Mouse (Mus musculus): Measurements from ENCODE around the gene St6gal1.

The St6gal1 gene

DNA sequence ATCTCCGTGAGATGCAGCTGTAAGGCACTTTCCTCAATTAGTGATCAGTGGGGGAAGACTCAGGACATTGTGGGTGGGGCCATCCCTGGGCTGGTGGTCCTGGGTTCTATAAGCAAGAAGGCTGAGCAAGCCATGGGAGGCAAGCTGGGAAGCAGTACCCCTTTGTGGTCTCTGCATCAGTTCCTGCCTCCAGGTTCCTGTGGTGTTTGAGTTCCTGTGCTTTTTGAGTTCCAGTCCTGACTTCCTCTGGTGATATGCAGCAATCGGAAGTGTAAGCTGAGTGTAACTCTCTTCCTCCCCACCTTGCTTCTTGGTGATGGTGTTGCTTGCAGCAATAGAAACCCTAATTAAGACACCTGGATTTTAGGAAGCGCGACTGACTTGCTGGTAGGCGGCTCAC lies 58.4 kb downstream of the St6gal1 start:
- ChIA-PET CTCF (no interaction called here), POLR2A (no interaction called here)

DNA sequence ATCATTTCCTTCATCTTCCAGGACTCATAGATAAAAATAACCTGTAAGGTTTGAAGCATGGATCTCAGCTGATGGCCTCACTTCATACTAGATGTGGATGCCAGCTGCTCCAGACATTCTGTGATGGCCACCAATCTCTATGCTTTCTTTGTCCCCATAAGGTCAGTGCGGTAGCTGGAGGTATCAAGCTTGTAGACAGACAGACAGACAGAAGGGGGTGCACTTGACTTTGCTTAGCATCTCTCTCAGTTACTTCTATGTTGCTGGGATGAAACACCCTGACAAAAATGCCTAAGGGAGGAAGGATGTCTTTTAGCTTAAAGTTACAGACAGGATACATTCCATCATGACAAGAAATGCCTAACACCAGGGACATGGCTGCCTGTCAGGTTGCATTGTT lies 59.1 kb downstream of the St6gal1 start:
- CTCF ChIA-PET: interaction anchor here in 1 of 4 experiments (0.7 kb wide), 1 partner anchor 1096 kb away, joined by 5 read pairs; no protein-coding TSS in a partner anchor

GRCm38 (mm10) chr16:23284470-23285394 lies 60.2 kb downstream of the St6gal1 start:
- CTCF ChIA-PET: interaction anchor here in 1 of 4 experiments (0.7 kb wide), 1 partner anchor 11 kb away, joined by 4 read pairs; no protein-coding TSS in a partner anchor
- POLR2A ChIA-PET: interaction anchor here in 1 of 4 experiments (1.3 to 1.4 kb wide), 2 partner anchors 11 to 13 kb away, joined by 3 to 5 read pairs; no protein-coding TSS in a partner anchor

More for the DNA sequence above, 59.1 kb downstream of the St6gal1 start:
- POLR2A ChIA-PET: no interaction called here

DNA sequence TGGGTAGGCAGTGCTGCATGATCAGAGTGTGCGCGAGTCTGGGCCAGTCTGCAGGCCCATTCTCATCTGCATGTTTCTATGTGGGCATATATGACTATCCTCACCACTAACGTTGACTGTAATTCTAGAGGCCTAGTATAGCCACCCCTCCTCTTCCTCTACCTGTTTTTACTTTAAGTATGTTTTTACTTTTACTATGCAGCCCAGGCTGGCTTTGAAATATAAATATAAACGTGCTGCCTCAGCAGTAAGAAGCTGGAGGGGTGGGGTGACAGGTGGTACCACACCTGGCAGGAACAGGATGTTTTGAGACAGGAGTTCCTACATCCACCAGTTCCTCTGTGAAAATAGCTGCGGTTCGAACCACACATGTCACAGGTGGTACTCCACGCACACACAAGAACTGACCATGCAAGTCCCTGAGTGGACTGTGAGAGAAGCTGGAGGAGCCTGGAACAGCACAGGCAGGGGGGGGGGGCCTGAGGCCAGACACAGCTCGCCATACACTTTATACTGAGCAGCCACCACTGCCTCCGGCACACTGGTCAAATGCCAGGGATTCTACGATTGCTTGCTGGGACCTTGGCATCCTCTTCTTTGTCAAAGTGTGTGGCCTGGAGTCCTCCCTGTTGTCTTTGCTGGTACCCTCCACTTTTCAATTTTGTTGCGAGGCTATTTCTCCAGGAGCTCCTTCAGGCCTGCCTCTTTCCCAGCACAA lies 62.0 kb downstream of the St6gal1 start:
- ChIA-PET CTCF (no interaction called here), POLR2A (interaction anchor here in 1 of 4 experiments (0.6 kb wide), 1 partner anchor 105 kb away, joined by 3 read pairs; no protein-coding TSS in a partner anchor)

GRCm38 (mm10) chr16:23287312-23288040 lies 62.9 kb downstream of the St6gal1 start:
- CTCF ChIA-PET: no interaction called here
- POLR2A ChIA-PET: interaction anchor here in 1 of 4 experiments (0.9 kb wide), 1 partner anchor 14 kb away, joined by 3 read pairs; no protein-coding TSS in a partner anchor

- CTCF ChIA-PET: no interaction called here
- POLR2A ChIA-PET: interaction anchor here in 1 of 4 experiments (0.9 kb wide), 1 partner anchor 15 kb away, joined by 3 read pairs; no protein-coding TSS in a partner anchor
Measured at GRCm38 (mm10) chr16:23288103-23288502, 63.6 kb downstream of the St6gal1 start.

- ChIA-PET CTCF (no interaction called here), POLR2A (no interaction called here)
Measured at GRCm38 (mm10) chr16:23289424-23289823, 64.9 kb downstream of the St6gal1 start.

DNA sequence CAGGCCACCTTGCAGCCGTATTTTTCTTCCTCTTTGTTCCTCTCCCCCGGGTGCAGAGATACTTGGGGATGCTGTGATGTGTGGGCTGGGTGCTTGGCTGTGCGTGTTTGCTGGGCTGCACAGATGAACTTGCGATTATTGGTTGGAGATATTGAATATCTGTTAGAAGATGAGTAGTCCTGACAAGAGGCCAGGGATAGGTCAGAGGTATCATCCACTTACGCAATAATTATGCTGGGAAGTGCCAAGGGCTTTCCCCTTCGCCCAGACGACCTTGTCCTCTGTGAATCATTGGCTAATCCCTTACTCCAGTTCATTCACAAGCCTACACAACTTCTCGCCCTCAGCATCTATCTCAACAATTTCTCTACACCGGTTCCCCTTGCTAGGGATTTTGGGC lies 65.6 kb downstream of the St6gal1 start:
- ChIA-PET POLR2A (no interaction called here), CTCF (no interaction called here)

GRCm38 (mm10) chr16:23291521-23291920 lies 67.0 kb downstream of the St6gal1 start:
- ChIA-PET POLR2A (no interaction called here), CTCF (no interaction called here)

DNA sequence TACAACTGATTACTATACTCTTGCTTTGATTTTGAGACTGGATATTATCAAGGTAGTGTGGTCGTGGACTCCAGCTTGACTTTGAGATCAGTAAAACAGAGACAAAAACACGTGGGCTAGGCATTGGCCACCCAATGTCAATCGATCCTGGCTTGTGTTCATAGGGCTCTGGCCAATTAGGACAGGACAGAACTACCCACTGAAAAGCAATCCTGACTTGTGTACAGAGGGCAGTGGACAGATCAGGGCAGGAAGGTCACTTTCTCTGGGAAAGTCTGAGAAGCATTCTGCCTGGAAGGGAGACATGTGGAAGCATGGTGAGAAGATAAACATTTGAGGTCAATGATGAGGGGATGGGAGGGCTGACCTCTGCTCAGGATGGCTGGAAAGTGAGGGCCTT lies 69.7 kb downstream of the St6gal1 start:
- POLR2A ChIA-PET: interaction anchor here in 1 of 4 experiments (1.4 kb wide), 1 partner anchor 23 kb away, joined by 3 read pairs; no protein-coding TSS in a partner anchor
- CTCF ChIA-PET: interaction anchor here in 1 of 4 experiments (0.6 kb wide), 1 partner anchor 69 kb away, joined by 3 read pairs; no protein-coding TSS in a partner anchor

DNA sequence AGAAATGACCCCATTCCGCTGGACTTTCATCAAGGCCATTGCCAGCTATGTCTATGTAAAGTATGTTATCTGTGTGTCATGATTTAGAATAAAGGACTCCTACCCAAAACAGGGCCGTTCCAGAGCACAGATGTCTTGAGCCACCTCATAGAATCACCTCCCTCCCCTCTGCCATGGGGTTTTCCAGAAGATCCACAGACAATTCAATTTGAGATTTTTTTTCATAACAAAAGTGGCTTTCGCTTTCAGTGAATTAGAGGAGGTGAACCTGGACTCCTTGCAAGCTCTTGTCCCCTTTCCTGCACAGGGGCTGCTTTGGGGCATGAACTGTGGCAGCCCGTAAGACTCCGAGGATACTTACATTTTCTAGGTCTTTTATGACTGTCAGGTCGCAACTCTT lies 70.2 kb downstream of the St6gal1 start:
- ChIA-PET POLR2A (interaction anchor here in 1 of 4 experiments (1.0 to 1.4 kb wide), 2 partner anchors 23 to 175 kb away, joined by 3 read pairs; no protein-coding TSS in a partner anchor), CTCF (interaction anchor here in 1 of 4 experiments (0.6 kb wide), 1 partner anchor 70 kb away, joined by 3 read pairs; no protein-coding TSS in a partner anchor)

DNA sequence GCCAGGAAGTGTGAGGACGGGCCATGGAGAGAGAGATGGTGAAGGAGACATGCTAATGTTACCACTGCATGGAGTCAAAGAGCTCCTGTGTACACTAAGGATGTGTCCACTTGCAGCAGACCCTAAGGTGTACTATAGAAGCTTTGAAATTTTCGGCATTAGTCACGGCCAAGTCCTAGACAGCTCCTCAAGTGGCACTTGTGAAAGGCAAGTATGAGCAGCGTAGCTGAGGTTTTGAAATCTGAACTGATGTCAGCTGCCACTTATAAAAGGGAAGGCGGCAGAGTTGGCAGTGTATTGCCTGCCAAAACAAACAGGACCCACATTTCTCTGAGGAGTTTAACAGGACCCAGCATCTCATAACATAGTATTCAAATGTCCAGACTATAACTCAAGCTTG lies 71.2 kb downstream of the St6gal1 start:
- ChIA-PET POLR2A (interaction anchor here in 2 of 4 experiments (0.6 to 1.0 kb wide), 2 partner anchors 174 to 336 kb away, joined by 3 to 7 read pairs; no protein-coding TSS in a partner anchor), CTCF (no interaction called here)

GRCm38 (mm10) chr16:23296721-23297120 lies 72.2 kb downstream of the St6gal1 start:
- POLR2A ChIA-PET: interaction anchor here in 2 of 4 experiments (0.6 to 1.0 kb wide), 2 partner anchors 47 to 144 kb away, joined by 3 read pairs; no protein-coding TSS in a partner anchor

GRCm38 (mm10) chr16:23298441-23298840 lies 73.9 kb downstream of the St6gal1 start:
- POLR2A ChIA-PET: no interaction called here
- CTCF ChIA-PET: no interaction called here

More at GRCm38 (mm10) chr16:23296721-23297120, 72.2 kb downstream of the St6gal1 start:
- CTCF ChIA-PET: no interaction called here

GRCm38 (mm10) chr16:23298911-23299310 lies 74.4 kb downstream of the St6gal1 start:
- CTCF ChIA-PET: no interaction called here
- POLR2A ChIA-PET: no interaction called here

- CTCF ChIA-PET: interaction anchor here in 1 of 4 experiments (0.6 kb wide), 1 partner anchor 250 kb away, joined by 4 read pairs; no protein-coding TSS in a partner anchor
- POLR2A ChIA-PET: no interaction called here
Measured at GRCm38 (mm10) chr16:23299904-23300740, 75.6 kb downstream of the St6gal1 start.

DNA sequence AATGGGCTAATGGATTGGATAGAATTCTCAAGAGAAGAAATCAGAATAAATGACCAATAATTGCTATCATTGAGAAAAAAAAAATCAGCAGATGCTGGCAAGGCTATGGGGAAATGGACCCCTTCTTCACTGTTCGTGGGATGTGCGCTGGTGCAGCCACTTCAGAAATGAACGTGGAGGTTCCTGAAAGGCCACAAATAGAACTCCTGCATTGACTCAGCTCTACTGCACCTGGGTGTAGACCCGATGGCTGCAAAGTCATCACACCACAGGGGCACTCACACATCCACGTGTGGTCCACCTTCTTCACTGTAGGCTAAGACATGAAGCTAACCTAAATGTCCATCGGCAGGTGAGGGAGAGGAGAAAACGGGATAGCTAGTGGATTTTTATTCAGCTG lies 77.2 kb downstream of the St6gal1 start:
- CTCF ChIA-PET: no interaction called here
- POLR2A ChIA-PET: interaction anchor here in 1 of 4 experiments (1.1 kb wide), 1 partner anchor 195 kb away, joined by 3 read pairs; the partner anchor contains the start of gene Eif4a2

Measured in embryonic stem cell, embryonic (primary cell).